Mouse (Mus musculus) C2C12 (cell line): ENCODE results near the gene Emc1. TPM values are rescaled to one million over a fixed set of nuclear protein-coding genes. Genes with fewer than 3 reads are reported as not detected.
"Not testable (repeated sequence)": the region's sequence is repeated elsewhere in the genome, so short reads cannot be mapped to it uniquely, and the experiment has no call there.

Experiments
- H3K27me3 ChIP-seq: one replicate; pipeline ENCODE4 v1.6.1; 2011; ENCODE audit not compliant: control insufficient read depth, insufficient read depth, insufficient read length
- H3K36me3 ChIP-seq: one replicate; pipeline ENCODE4 v1.6.1; 2011; ENCODE audit not compliant: control insufficient read depth, insufficient read depth
- H3K4me3 ChIP-seq: one replicate; pipeline ENCODE4 v1.5.1; 2011; ENCODE audit warnings: mild to moderate bottlenecking, control low read depth; ENCODE audit not compliant: poor library complexity, insufficient read depth, severe bottlenecking
- H3K79me2 ChIP-seq: one replicate; pipeline ENCODE4 v1.6.1; 2011; ENCODE audit not compliant: control insufficient read depth, insufficient read depth
- H3K79me3 ChIP-seq: one replicate; pipeline ENCODE4 v1.6.1; 2011; ENCODE audit warnings: low read depth, control low read depth
- H3ac ChIP-seq: one replicate; pipeline ENCODE3; 2011; ENCODE audit warnings: low read depth; ENCODE audit not compliant: control insufficient read depth, insufficient read length
- CEBPB ChIP-seq: IDR thresholded peaks from one replicate; pipeline ENCODE4 v1.6.1; 2011; ENCODE audit warnings: low read depth, mild to moderate bottlenecking, control low read depth, moderate library complexity
- CTCF ChIP-seq: IDR thresholded peaks from one replicate; pipeline ENCODE4 v1.5.1; 2011; ENCODE audit not compliant: control insufficient read depth, insufficient read depth, insufficient read length
- FOSL1 ChIP-seq: IDR thresholded peaks from one replicate; pipeline ENCODE4 v1.8.0; 2011; ENCODE audit warnings: mild to moderate bottlenecking, low read length; ENCODE audit not compliant: poor library complexity, insufficient read depth, severe bottlenecking
- MAX ChIP-seq: IDR thresholded peaks from one replicate; pipeline ENCODE4 v1.6.1; 2011; ENCODE audit warnings: mild to moderate bottlenecking, control low read depth
- MYOD1 ChIP-seq: IDR thresholded peaks from one replicate; pipeline ENCODE4 v1.6.1; 2011; ENCODE audit warnings: low read depth; ENCODE audit not compliant: control insufficient read depth, insufficient read length
- MYOG ChIP-seq: IDR thresholded peaks from one replicate; pipeline ENCODE4 v1.6.1; 2011; ENCODE audit not compliant: control insufficient read depth, insufficient read length; ENCODE audit errors: extremely low read depth
- USF1 ChIP-seq: IDR thresholded peaks from one replicate; pipeline ENCODE4 v1.6.1; 2011; ENCODE audit warnings: low read depth, mild to moderate bottlenecking, control low read depth, moderate library complexity
- polyA plus RNA-seq: library from polyadenylated mRNA; unstranded; fragments of >200 nt; fragmentation: generic; extraction: Trizol; gene quantifications from one replicate; pipeline ENCODE4 v1.2.1, GENCODE M21; 2012; ENCODE audit warnings: missing spikeins

Emc1 gene
- polyA plus RNA-seq, 1 experiment = 16.7 TPM

DNA sequence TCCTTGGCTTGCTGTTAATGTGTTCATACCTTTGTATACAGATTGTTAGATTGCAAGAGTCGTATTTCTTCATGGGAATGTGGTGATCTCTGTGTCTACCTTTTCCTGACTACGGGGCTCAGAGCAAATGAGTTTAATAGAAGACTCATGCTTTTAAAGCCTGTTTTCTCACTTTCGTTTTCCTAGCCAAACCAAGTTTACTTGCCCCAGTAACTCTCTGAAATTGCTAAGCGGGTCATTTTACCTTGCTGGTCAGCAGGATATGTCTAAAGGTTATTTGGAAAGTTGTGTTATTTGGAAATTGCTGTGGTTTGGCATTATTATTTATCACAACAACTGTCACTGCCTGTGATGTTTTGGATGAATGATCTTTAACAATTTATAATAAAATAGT, 29.1 kb downstream of the Emc1 start:
- no peak for TF ChIP-seq USF1
- no peak for TF ChIP-seq CTCF
- no peak for TF ChIP-seq CEBPB
- TF ChIP-seq MYOD1 = no peak
- TF ChIP-seq MYOG = no peak
- no peak for TF ChIP-seq MAX
- no peak for TF ChIP-seq FOSL1
- H3K79me3 ChIP-seq = peaks cover 57% of the 10 kb centered on the region
- peak overlapping the region; percentile 68 for H3ac ChIP-seq
- peaks cover 84% of the 10 kb centered on the region for H3K79me2 ChIP-seq
- H3K36me3 ChIP-seq = peaks cover 33% of the 10 kb centered on the region
- no peaks in the 10 kb centered on the region for H3K27me3 ChIP-seq
- H3K4me3 ChIP-seq = peak overlapping the region; percentile 89

GRCm38 (mm10) chr4:139382231-139382630, 29.8 kb downstream of the Emc1 start:
- Histone ChIP-seq H3K4me3 (no peak overlapping the region), H3ac (no peak overlapping the region), H3K27me3 (no peaks in the 10 kb centered on the region), H3K79me2 (peaks cover 92% of the 10 kb centered on the region), H3K79me3 (peaks cover 64% of the 10 kb centered on the region), H3K36me3 (peaks cover 26% of the 10 kb centered on the region)
- no peak for TF ChIP-seq MAX
- TF ChIP-seq MYOG = no peak

DNA sequence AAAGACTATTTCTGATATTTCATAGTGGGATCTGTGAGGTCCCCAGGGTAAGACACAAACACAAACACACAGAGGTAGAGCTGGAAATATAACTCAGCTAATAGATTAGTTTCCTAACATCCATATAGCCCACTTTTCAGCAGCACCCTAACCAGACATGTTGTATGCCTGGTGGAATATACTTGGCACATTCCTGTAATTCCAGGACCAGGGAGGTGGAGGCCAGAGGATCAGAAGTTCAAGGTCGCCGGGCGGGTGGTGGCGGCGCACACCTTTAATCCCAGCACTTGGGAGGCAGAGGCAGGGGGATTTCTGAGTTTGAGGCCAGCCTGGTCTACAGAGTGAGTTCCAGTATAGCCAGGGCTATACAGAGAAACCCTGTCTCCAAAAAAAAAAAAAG, 33.5 kb downstream of the Emc1 start:
- H3K79me3 ChIP-seq = peaks cover 78% of the 10 kb centered on the region
- not testable (repeated sequence) for H3ac ChIP-seq, H3K4me3 ChIP-seq, H3K27me3 ChIP-seq
- peaks cover 99% of the 10 kb centered on the region for H3K79me2 ChIP-seq
- peaks cover 26% of the 10 kb centered on the region for H3K36me3 ChIP-seq

GRCm38 (mm10) chr4:139386869-139387319, 34.5 kb downstream of the Emc1 start:
- Histone ChIP-seq H3K27me3 (no peaks in the 10 kb centered on the region), H3ac (no peak overlapping the region), H3K36me3 (peaks cover 36% of the 10 kb centered on the region), H3K79me2 (peaks cover 89% of the 10 kb centered on the region), H3K79me3 (peaks cover 68% of the 10 kb centered on the region), H3K4me3 (no peak overlapping the region)
- no peak for TF ChIP-seq MYOD1
- no peak for TF ChIP-seq CTCF
- no peak for TF ChIP-seq MAX
- no peak for TF ChIP-seq CEBPB
- no peak for TF ChIP-seq USF1
- TF ChIP-seq MYOG = no peak
- TF ChIP-seq FOSL1 = no peak

DNA sequence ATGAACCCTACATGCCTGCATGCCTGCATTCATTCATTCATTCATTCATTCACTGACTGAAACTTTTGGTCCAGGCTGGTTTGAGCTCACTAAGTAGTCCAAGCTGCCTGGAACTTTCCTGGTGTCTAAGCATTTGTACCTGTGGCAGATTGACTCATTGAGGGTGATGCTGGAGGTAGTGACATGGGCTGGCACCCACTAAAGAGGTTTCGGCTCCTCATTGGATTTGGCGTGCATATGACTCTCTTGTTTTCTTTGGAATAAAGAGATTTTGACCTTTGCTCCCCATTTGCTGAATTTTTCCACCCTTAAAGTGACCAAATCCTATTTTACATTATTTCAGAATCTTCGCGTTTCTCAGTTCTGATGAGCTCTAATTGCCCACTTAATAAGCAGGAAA, 37.2 kb downstream of the Emc1 start:
- Histone ChIP-seq H3K27me3 (no peaks in the 10 kb centered on the region), H3K4me3 (no peak overlapping the region), H3K36me3 (peaks cover 49% of the 10 kb centered on the region), H3K79me3 (peaks cover 43% of the 10 kb centered on the region), H3K79me2 (peaks cover 63% of the 10 kb centered on the region), H3ac (no peak overlapping the region)
- TF ChIP-seq MAX = no peak
- TF ChIP-seq USF1 = no peak
- no peak for TF ChIP-seq FOSL1
- no peak for TF ChIP-seq CTCF
- no peak for TF ChIP-seq MYOD1
- TF ChIP-seq MYOG = no peak
- no peak for TF ChIP-seq CEBPB

DNA sequence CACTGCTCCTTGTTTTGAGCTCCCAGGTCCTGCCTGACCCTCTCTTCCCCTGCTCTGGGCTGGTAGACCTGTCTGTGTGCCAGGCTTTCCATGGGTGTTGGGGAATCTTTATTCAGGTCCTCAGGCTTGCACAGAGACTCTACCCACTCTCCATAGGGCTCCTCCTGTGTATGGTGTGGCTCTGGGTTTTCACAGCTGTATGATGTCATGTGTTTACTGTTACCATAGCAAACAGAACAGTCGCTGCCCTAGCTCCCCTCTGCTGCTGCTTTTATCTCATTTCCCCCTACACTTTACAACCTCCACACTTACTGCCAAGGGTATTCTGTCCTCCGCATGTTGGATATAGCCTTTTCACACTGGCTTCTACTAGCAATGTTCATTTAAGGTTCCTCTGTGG, 43.0 kb downstream of the Emc1 start:
- Histone ChIP-seq H3K79me3 (no peaks in the 10 kb centered on the region), H3K27me3 (no peaks in the 10 kb centered on the region), H3K4me3 (no peak overlapping the region), H3ac (no peak overlapping the region), H3K79me2 (peaks cover 5% of the 10 kb centered on the region), H3K36me3 (peaks cover 83% of the 10 kb centered on the region)
- no peak for TF ChIP-seq MAX
- no peak for TF ChIP-seq CTCF
- no peak for TF ChIP-seq FOSL1
- TF ChIP-seq USF1 = no peak
